Mouse (Mus musculus) cerebellum, adult (tissue): ENCODE data around the gene Rorc.
A peak's percentile ranks its signal among the peaks of the same experiment; 100 is the strongest.

Experiments used
- ATAC-seq: cut with Nextera tagmentation; 2 replicates; pipeline ENCODE4 v1.9.2; 2017; ENCODE audit warnings: mild to moderate bottlenecking, moderate library complexity, mixed read lengths; ENCODE audit not compliant: insufficient number of reproducible peaks, low FRiP score, low TSS enrichment

Rorc gene

GRCm38 (mm10) chr3:94405561-94405960 lies 33.0 kb downstream of the Rorc start:
- ATAC-seq = no peak

GRCm38 (mm10) chr3:94412530-94412929 lies 39.9 kb downstream of the Rorc start:
- peak; percentile 46; the same call in 1 of the 2 replicates for ATAC-seq

- ATAC-seq = peak; percentile 100
These were observed 40.6 kb downstream of the Rorc start, which contains the start of gene Tdrkh for GRCm38 (mm10) chr3:94413031-94413679. Gene Tdrkh (plus strand): TSS chr3:94413273.

- ATAC-seq = no peak
These were observed 58.4 kb downstream of the Rorc start for GRCm38 (mm10) chr3:94430980-94431379.

GRCm38 (mm10) chr3:94434305-94434704 lies 61.7 kb downstream of the Rorc start:
- no peak for ATAC-seq

- ATAC-seq = no peak
These were observed 63.8 kb downstream of the Rorc start for GRCm38 (mm10) chr3:94436420-94436819.

GRCm38 (mm10) chr3:94441182-94441581 lies 68.6 kb downstream of the Rorc start:
- no peak for ATAC-seq

- peak; percentile 96 for ATAC-seq
These were observed 70.5 kb downstream of the Rorc start, which contains the start of gene Mrpl9 for GRCm38 (mm10) chr3:94442951-94443596. Gene Mrpl9 (plus strand): TSS chr3:94443318.

- ATAC-seq = no peak
These were observed 71.0 kb downstream of the Rorc start, which contains the start of gene Oaz3 for GRCm38 (mm10) chr3:94443597-94443964. Gene Oaz3 (minus strand): TSS chr3:94443915.
